Mouse (Mus musculus) midbrain, embryonic 15.5 days (tissue): ENCODE measurements around the gene Wrb. TPM values are rescaled to one million over a fixed set of nuclear protein-coding genes. Genes with fewer than 3 reads are reported as not detected.
A peak's percentile ranks its signal among the peaks of the same experiment; 100 is the strongest.

Source experiments
- ATAC-seq: fragments of 200-750 bp; cut with Nextera tagmentation; replicated peaks from 2 replicates; pipeline ENCODE4 v1.8.0; 2017; ENCODE audit warnings: moderate TSS enrichment
- H3K27ac ChIP-seq: fragments of 300-500 bp; sonication (generic); 2 replicates; pipeline ENCODE4 v1.5.1; 2015; ENCODE audit warnings: mild to moderate bottlenecking, inconsistent platforms
- H3K27me3 ChIP-seq: fragments of 300-500 bp; sonication (generic); replicated peaks from 2 replicates; pipeline ENCODE4 v1.6.1; 2015; ENCODE audit warnings: inconsistent platforms
- H3K36me3 ChIP-seq: fragments of 300-500 bp; sonication (generic); replicated peaks from 2 replicates; pipeline ENCODE4 v1.6.1; 2015; ENCODE audit warnings: inconsistent platforms
- H3K4me1 ChIP-seq: fragments of 300-500 bp; sonication (generic); 2 replicates; pipeline ENCODE4 v1.6.1; 2015; ENCODE audit warnings: inconsistent platforms
- H3K4me2 ChIP-seq: fragments of 300-500 bp; sonication (generic); 2 replicates; pipeline ENCODE4 v1.6.1; 2015; ENCODE audit warnings: inconsistent platforms, mild to moderate bottlenecking, moderate library complexity
- H3K4me3 ChIP-seq: fragments of 300-500 bp; sonication (generic); 2 replicates; pipeline ENCODE4 v1.5.1; 2015; ENCODE audit warnings: mild to moderate bottlenecking, inconsistent platforms
- H3K9ac ChIP-seq: fragments of 300-500 bp; sonication (generic); 2 replicates; pipeline ENCODE4 v1.6.1; 2015; ENCODE audit warnings: mild to moderate bottlenecking, inconsistent platforms
- H3K9me3 ChIP-seq: fragments of 300-500 bp; sonication (generic); 2 replicates; pipeline ENCODE4 v1.6.1; 2016; ENCODE audit warnings: inconsistent platforms
- WGBS: fragments of 180-500 bp; shearing (Covaris S2); methylation state at CpG from one replicate; pipeline ENCODE4 v1.1.7; 2015; ENCODE audit warnings: mixed read lengths; 5-methylcytosine and 5-hydroxymethylcytosine counted together
- polyA plus RNA-seq: library from polyadenylated mRNA; unstranded; fragments of >200 nt; fragmentation: Nextera tagmentation; extraction: Ambion mirVana; gene quantifications from 2 replicates; pipeline ENCODE4 v1.2.1, GENCODE M21; 2015

Gene Wrb
- polyA plus RNA-seq, 1 experiment from 2014 or later, result 217 TPM

- Histone ChIP-seq H3K9ac (peak overlapping the region; percentile 65), H3K4me2 (peak overlapping the region; percentile 95), H3K4me3 (peak overlapping the region; percentile 46), H3K27me3 (no peaks in the 10 kb centered on the region), H3K27ac (peak overlapping the region; percentile 83), H3K4me1 (peaks cover 18% of the 10 kb centered on the region), H3K36me3 (peaks cover 2% of the 10 kb centered on the region; the same call in 1 of the 2 replicates), H3K9me3 (no peaks in the 10 kb centered on the region)
- WGBS, result 79% methylated on average over 20 of the region's 20 CpGs
- peak; percentile 43; the same call in 1 of the 2 replicates for ATAC-seq
Observed at GRCm38 (mm10) chr16:96159794-96160346, 14.7 kb downstream of the Wrb start.

- H3K4me1 ChIP-seq, result peaks cover 18% of the 10 kb centered on the region
- H3K4me2 ChIP-seq, result no peak overlapping the region
- H3K9me3 ChIP-seq, result no peaks in the 10 kb centered on the region
- H3K27me3 ChIP-seq, result no peaks in the 10 kb centered on the region
- no peaks in the 10 kb centered on the region; the same call in 1 of the 2 replicates for H3K36me3 ChIP-seq
- no peak overlapping the region for H3K4me3 ChIP-seq
- WGBS, result 93% methylated on average over 1 of the region's 1 CpGs
- no peak overlapping the region for H3K9ac ChIP-seq
- H3K27ac ChIP-seq, result no peak overlapping the region
- no peak for ATAC-seq
Observed at GRCm38 (mm10) chr16:96160927-96161326, 15.7 kb downstream of the Wrb start.

GRCm38 (mm10) chr16:96161336-96161735, 16.1 kb downstream of the Wrb start:
- no peak for ATAC-seq
- 93% methylated on average over 4 of the region's 4 CpGs for WGBS
- Histone ChIP-seq H3K9ac (no peak overlapping the region), H3K36me3 (no peaks in the 10 kb centered on the region), H3K27ac (no peak overlapping the region), H3K9me3 (no peaks in the 10 kb centered on the region), H3K4me3 (no peak overlapping the region), H3K4me1 (peaks cover 18% of the 10 kb centered on the region), H3K27me3 (no peaks in the 10 kb centered on the region), H3K4me2 (no peak overlapping the region)

- no peak overlapping the region for H3K9ac ChIP-seq
- no peak overlapping the region for H3K4me3 ChIP-seq
- H3K36me3 ChIP-seq, result no peaks in the 10 kb centered on the region
- no peak overlapping the region for H3K4me2 ChIP-seq
- no peaks in the 10 kb centered on the region for H3K4me1 ChIP-seq
- ATAC-seq, result no peak
- H3K27me3 ChIP-seq, result no peaks in the 10 kb centered on the region
- H3K27ac ChIP-seq, result no peak overlapping the region
- WGBS, result 79% methylated on average over 4 of the region's 4 CpGs
- no peaks in the 10 kb centered on the region for H3K9me3 ChIP-seq
Observed at GRCm38 (mm10) chr16:96165723-96166264, 20.6 kb downstream of the Wrb start.

- no peak for ATAC-seq
- 89% methylated on average over 4 of the region's 4 CpGs for WGBS
Observed at GRCm38 (mm10) chr16:96168837-96169236, 23.6 kb downstream of the Wrb start.

GRCm38 (mm10) chr16:96173648-96174047, 28.4 kb downstream of the Wrb start:
- Histone ChIP-seq H3K4me1 (no peaks in the 10 kb centered on the region), H3K36me3 (no peaks in the 10 kb centered on the region), H3K27me3 (no peaks in the 10 kb centered on the region), H3K4me3 (no peak overlapping the region), H3K9me3 (no peaks in the 10 kb centered on the region), H3K9ac (no peak overlapping the region), H3K27ac (no peak overlapping the region), H3K4me2 (no peak overlapping the region)
- 74% methylated on average over 8 of the region's 8 CpGs for whole genome bisulfite sequencing
- ATAC-seq, result no peak

More at GRCm38 (mm10) chr16:96168837-96169236, 23.6 kb downstream of the Wrb start:
- Histone ChIP-seq H3K4me1 (no peaks in the 10 kb centered on the region), H3K9me3 (no peaks in the 10 kb centered on the region), H3K27ac (no peak overlapping the region), H3K27me3 (no peaks in the 10 kb centered on the region), H3K4me2 (no peak overlapping the region), H3K4me3 (no peak overlapping the region), H3K9ac (no peak overlapping the region), H3K36me3 (no peaks in the 10 kb centered on the region)

GRCm38 (mm10) chr16:96175399-96175798, 30.2 kb downstream of the Wrb start:
- Histone ChIP-seq H3K4me1 (no peaks in the 10 kb centered on the region), H3K4me2 (no peak overlapping the region), H3K36me3 (no peaks in the 10 kb centered on the region), H3K9ac (no peak overlapping the region), H3K4me3 (no peak overlapping the region), H3K27ac (no peak overlapping the region), H3K27me3 (no peaks in the 10 kb centered on the region), H3K9me3 (no peaks in the 10 kb centered on the region)
- ATAC-seq, result no peak
- whole genome bisulfite sequencing, result 52% methylated on average over 2 of the region's 2 CpGs

GRCm38 (mm10) chr16:96179156-96179555, 33.9 kb downstream of the Wrb start:
- Histone ChIP-seq H3K9ac (no peak overlapping the region), H3K4me1 (no peaks in the 10 kb centered on the region), H3K4me3 (no peak overlapping the region), H3K27me3 (no peaks in the 10 kb centered on the region), H3K36me3 (no peaks in the 10 kb centered on the region), H3K4me2 (no peak overlapping the region), H3K9me3 (no peaks in the 10 kb centered on the region), H3K27ac (no peak overlapping the region)
- no peak for ATAC-seq

- no peaks in the 10 kb centered on the region for H3K27me3 ChIP-seq
- no peak for ATAC-seq
- H3K4me3 ChIP-seq, result no peak overlapping the region
- no peak overlapping the region for H3K9ac ChIP-seq
- peaks cover 11% of the 10 kb centered on the region for H3K4me1 ChIP-seq
- no peaks in the 10 kb centered on the region for H3K36me3 ChIP-seq
- H3K4me2 ChIP-seq, result no peak overlapping the region
- WGBS, result 88% methylated on average over 5 of the region's 5 CpGs
- H3K9me3 ChIP-seq, result no peaks in the 10 kb centered on the region
- no peak overlapping the region for H3K27ac ChIP-seq
Observed at GRCm38 (mm10) chr16:96187619-96188018, 42.4 kb downstream of the Wrb start.

GRCm38 (mm10) chr16:96191531-96192506, 46.6 kb downstream of the Wrb start, which contains the start of gene Lca5l:
Lca5l (minus strand) TSS chr16:96192271.
- peak within 1 kb of the TSS; percentile 67 for H3K4me2 ChIP-seq
- peak within 1 kb of the TSS; percentile 88 for H3K9ac ChIP-seq
- H3K4me3 ChIP-seq, result peak within 1 kb of the TSS; percentile 82
- peak; percentile 99 for ATAC-seq
- H3K4me1 ChIP-seq, result peaks cover 12% of the 10 kb centered on the region
- H3K27ac ChIP-seq, result peak within 1 kb of the TSS; percentile 86
- under 1% methylated on average over 77 of the region's 77 CpGs for WGBS
- no peaks in the 10 kb centered on the region for H3K27me3 ChIP-seq
- no peaks in the 10 kb centered on the region for H3K9me3 ChIP-seq
- no peaks in the 10 kb centered on the region for H3K36me3 ChIP-seq

- Histone ChIP-seq H3K36me3 (no peaks in the 10 kb centered on the region), H3K4me3 (peak within 1 kb of the TSS; percentile 24), H3K9me3 (no peaks in the 10 kb centered on the region), H3K27ac (no peak within 1 kb of the TSS), H3K4me1 (peaks cover 7% of the 10 kb centered on the region), H3K9ac (no peak within 1 kb of the TSS), H3K4me2 (peak within 1 kb of the TSS; percentile 50), H3K27me3 (no peaks in the 10 kb centered on the region)
- 0 out of 2 replicates have a peak, but pooled peaks have one; percentile 63 for ATAC-seq
- WGBS, result 10% methylated on average over 20 of the region's 20 CpGs
Observed at GRCm38 (mm10) chr16:96199913-96200701, 54.9 kb downstream of the Wrb start, which contains the start of gene Sh3bgr. Sh3bgr (plus strand) TSS chr16:96200450.

- Histone ChIP-seq H3K9me3 (no peaks in the 10 kb centered on the region), H3K27ac (no peak overlapping the region), H3K36me3 (no peaks in the 10 kb centered on the region), H3K4me1 (peaks cover 7% of the 10 kb centered on the region), H3K9ac (no peak overlapping the region), H3K27me3 (no peaks in the 10 kb centered on the region), H3K4me2 (peak overlapping the region; percentile 50), H3K4me3 (peak overlapping the region; percentile 24)
- ATAC-seq, result no peak
- WGBS, result 34% methylated on average over 9 of the region's 9 CpGs
Observed at GRCm38 (mm10) chr16:96200702-96201028, 55.5 kb downstream of the Wrb start.
